Mouse (Mus musculus) CH12.LX (cell line): ENCODE results near the gene Retn. TPM values are rescaled to one million over a fixed set of nuclear protein-coding genes. Genes with fewer than 3 reads are reported as not detected.

Experiments used
- DNase-seq: peaks from one replicate; pipeline ENCODE4 v3.0.0-alpha.2; 2013; ENCODE audit errors: extremely low read depth
- H3K27ac ChIP-seq: 2 replicates; pipeline ENCODE4 v1.5.1; 2012; ENCODE audit warnings: low read depth, mild to moderate bottlenecking, control low read depth, moderate library complexity; ENCODE audit not compliant: insufficient read depth
- H3K27me3 ChIP-seq: replicated peaks from 2 replicates; pipeline ENCODE3; 2012; ENCODE audit warnings: inconsistent platforms
- H3K36me3 ChIP-seq, 2 experiments: replicated peaks in 1 of 2; 2 replicates each; pipeline versions ENCODE3 to v1.6.1; 2012; ENCODE audit warnings: inconsistent platforms in 1 of 2, low read length in 1 of 2, mild to moderate bottlenecking in 1 of 2, mixed read lengths in 1 of 2, moderate library complexity in 1 of 2; ENCODE audit not compliant: control insufficient read depth in 1 of 2, insufficient read depth in 1 of 2
- H3K4me1 ChIP-seq, 2 experiments: 2 replicates each; pipeline ENCODE4 v1.6.1; 2012; ENCODE audit warnings: inconsistent platforms in 1 of 2, moderate library complexity in 1 of 2; ENCODE audit not compliant: insufficient read depth in 2 of 2, control insufficient read depth in 1 of 2
- H3K4me2 ChIP-seq: 2 replicates; pipeline ENCODE4 v1.6.1; 2012; ENCODE audit warnings: low read depth, mild to moderate bottlenecking, control low read depth; ENCODE audit not compliant: poor library complexity, insufficient read depth, severe bottlenecking
- H3K4me3 ChIP-seq, 3 experiments: fragments of 150-350 bp in 1 of 3; sonication (generic) in 1 of 3; replicated peaks in 1 of 3; 2 replicates each; pipeline versions ENCODE3 to v1.5.1; 2011 to 2012; ENCODE audit warnings: low read depth in 2 of 3, low read length in 2 of 3, mild to moderate bottlenecking in 2 of 3, moderate library complexity in 2 of 3, control low read depth in 1 of 3, improper control_type of control experiment in 1 of 3, inconsistent platforms in 1 of 3, mixed read lengths in 1 of 3; ENCODE audit not compliant: poor library complexity in 1 of 3
- H3K79me2 ChIP-seq: replicated peaks from 2 replicates; pipeline ENCODE4 v1.6.1; 2012; ENCODE audit warnings: mild to moderate bottlenecking, moderate library complexity; ENCODE audit not compliant: control insufficient read depth, poor library complexity, insufficient read depth, severe bottlenecking; ENCODE audit errors: extremely low read depth
- H3K9ac ChIP-seq: 2 replicates; pipeline ENCODE4 v1.6.1; 2012; ENCODE audit warnings: low read depth, mild to moderate bottlenecking, control low read depth, moderate library complexity; ENCODE audit not compliant: insufficient read depth
- H3K9me3 ChIP-seq: replicated peaks from 2 replicates; pipeline ENCODE3; 2012; ENCODE audit warnings: low read length, inconsistent platforms, mixed read lengths
- BHLHE40 ChIP-seq: IDR thresholded peaks from 2 replicates; pipeline ENCODE4 v1.6.1; 2011; ENCODE audit warnings: mild to moderate bottlenecking, low read depth, low read length, improper control_type of control experiment
- CHD1 ChIP-seq: IDR thresholded peaks from 2 replicates; pipeline ENCODE4 v1.6.1; 2012; ENCODE audit warnings: low read depth, low read length, improper control_type of control experiment, inconsistent platforms
- CTCF ChIP-seq, 2 experiments: IDR thresholded peaks in 1 of 2; conservative IDR thresholded peaks in 1 of 2; 2 replicates each; pipeline ENCODE4 v1.5.1; 2011 to 2012; ENCODE audit warnings: low read depth in 2 of 2, low read length in 2 of 2, improper control_type of control experiment in 1 of 2, inconsistent platforms in 1 of 2, mild to moderate bottlenecking in 1 of 2, moderate library complexity in 1 of 2
- ELF1 ChIP-seq: IDR thresholded peaks from 2 replicates; pipeline ENCODE4 v1.6.1; 2014; ENCODE audit warnings: low read depth, mild to moderate bottlenecking, inconsistent platforms, low read length, improper control_type of control experiment
- HCFC1 ChIP-seq: IDR thresholded peaks from 2 replicates; pipeline ENCODE4 v1.6.1; 2012; ENCODE audit warnings: low read depth, mild to moderate bottlenecking, inconsistent platforms, low read length, improper control_type of control experiment
- IRF4 ChIP-seq: IDR thresholded peaks from 2 replicates; pipeline ENCODE4 v1.6.1; 2014; ENCODE audit warnings: low read depth, mild to moderate bottlenecking, inconsistent platforms, low read length, improper control_type of control experiment
- JUND ChIP-seq: conservative IDR thresholded peaks from 2 replicates; pipeline ENCODE4 v1.6.1; 2011; ENCODE audit warnings: low read depth, low read length, improper control_type of control experiment
- KAT2A ChIP-seq: IDR thresholded peaks from 2 replicates; pipeline ENCODE4 v1.6.1; 2012; ENCODE audit warnings: low read length, improper control_type of control experiment, inconsistent platforms; ENCODE audit not compliant: insufficient replicate concordance
- MAFK ChIP-seq: IDR thresholded peaks from 2 replicates; pipeline ENCODE4 v1.6.1; 2011; ENCODE audit warnings: low read length, improper control_type of control experiment; ENCODE audit not compliant: insufficient replicate concordance
- MAX ChIP-seq: IDR thresholded peaks from 2 replicates; pipeline ENCODE4 v1.6.1; 2011; ENCODE audit warnings: low read length, improper control_type of control experiment
- MAZ ChIP-seq: IDR thresholded peaks from 2 replicates; pipeline ENCODE4 v1.6.1; 2012; ENCODE audit warnings: low read depth, mild to moderate bottlenecking, inconsistent platforms, low read length, improper control_type of control experiment, moderate library complexity
- MXI1 ChIP-seq: IDR thresholded peaks from 2 replicates; pipeline ENCODE4 v1.6.1; 2011; ENCODE audit warnings: mild to moderate bottlenecking, low read depth, low read length, improper control_type of control experiment
- NELFE ChIP-seq: IDR thresholded peaks from 2 replicates; pipeline ENCODE4 v1.6.1; 2011; ENCODE audit warnings: low read depth, low read length, improper control_type of control experiment
- NRF1 ChIP-seq: IDR thresholded peaks from 2 replicates; pipeline ENCODE4 v1.6.1; 2014; ENCODE audit warnings: low read depth, mild to moderate bottlenecking, inconsistent platforms, low read length, improper control_type of control experiment, moderate library complexity
- PAX5 ChIP-seq: IDR thresholded peaks from 2 replicates; pipeline ENCODE4 v1.6.1; 2012; ENCODE audit warnings: low read length, inconsistent platforms, mixed read lengths
- POLR2A ChIP-seq: IDR thresholded peaks from 2 replicates; pipeline ENCODE4 v1.6.1; 2011; ENCODE audit warnings: low read depth, mild to moderate bottlenecking, improper control_type of control experiment, low read length
- POLR2AphosphoS2 ChIP-seq: IDR thresholded peaks from 2 replicates; pipeline ENCODE4 v1.6.1; 2011; ENCODE audit warnings: low read depth, low read length, improper control_type of control experiment
- RAD21 ChIP-seq: IDR thresholded peaks from 2 replicates; pipeline ENCODE4 v1.6.1; 2011; ENCODE audit warnings: low read depth, mild to moderate bottlenecking, low read length, improper control_type of control experiment, moderate library complexity
- RCOR1 ChIP-seq: conservative IDR thresholded peaks from 2 replicates; pipeline ENCODE4 v1.6.1; 2012; ENCODE audit warnings: low read depth, mild to moderate bottlenecking, inconsistent platforms, low read length, improper control_type of control experiment
- SIN3A ChIP-seq: IDR thresholded peaks from 2 replicates; pipeline ENCODE4 v1.6.1; 2012; ENCODE audit warnings: low read length, improper control_type of control experiment, inconsistent platforms
- SMC3 ChIP-seq: IDR thresholded peaks from 2 replicates; pipeline ENCODE4 v1.6.1; 2011; ENCODE audit warnings: low read depth, low read length, improper control_type of control experiment
- TBP ChIP-seq: conservative IDR thresholded peaks from 2 replicates; pipeline ENCODE4 v1.6.1; 2011; ENCODE audit warnings: low read depth, low read length, improper control_type of control experiment
- TCF12 ChIP-seq: IDR thresholded peaks from 2 replicates; pipeline ENCODE4 v1.6.1; 2014; ENCODE audit warnings: low read depth, mild to moderate bottlenecking, inconsistent platforms, low read length, improper control_type of control experiment
- USF1 ChIP-seq: IDR thresholded peaks from 2 replicates; pipeline ENCODE4 v1.6.1; 2014; ENCODE audit warnings: low read depth, mild to moderate bottlenecking, inconsistent platforms, low read length, improper control_type of control experiment
- USF2 ChIP-seq: conservative IDR thresholded peaks from 2 replicates; pipeline ENCODE4 v1.6.1; 2011; ENCODE audit warnings: low read depth, low read length, improper control_type of control experiment
- ZC3H11A ChIP-seq: IDR thresholded peaks from 2 replicates; pipeline ENCODE4 v1.6.1; 2012; ENCODE audit warnings: low read depth, mild to moderate bottlenecking, inconsistent platforms, low read length, improper control_type of control experiment
- ZKSCAN1 ChIP-seq: IDR thresholded peaks from 2 replicates; pipeline ENCODE4 v1.6.1; 2012; ENCODE audit warnings: low read depth, inconsistent platforms, low read length, improper control_type of control experiment, borderline replicate concordance
- ZMIZ1 ChIP-seq: IDR thresholded peaks from 2 replicates; pipeline ENCODE4 v1.6.1; 2012; ENCODE audit warnings: low read depth, mild to moderate bottlenecking, inconsistent platforms, low read length, improper control_type of control experiment
- dilution Hi-C: fragments of 300-500 bp; cut with MboI; formaldehyde crosslinking; loops from 2 replicates; pipeline ENCODE4 v1.14.3; 2020; ENCODE audit warnings: low sequenced_read_pairs; ENCODE audit not compliant: extremely low pct_unique_long_range_greater_than_20kb, extremely low pct_ligation_motif_present
- in situ Hi-C: fragments of 300-500 bp; cut with MboI; formaldehyde crosslinking; loops from 3 replicates; pipeline ENCODE4 v1.14.3; 2019; ENCODE audit warnings: low sequenced_read_pairs, low pct_ligation_motif_present, low pct_unique_long_range_greater_than_20kb, mixed read lengths
- polyA plus RNA-seq: library from polyadenylated mRNA; unstranded; fragments of >175 nt; gene quantifications from 2 replicates; pipeline ENCODE4 v1.2.1, GENCODE M21; 2012; ENCODE audit warnings: low read depth; ENCODE audit not compliant: insufficient read length
- total RNA-seq, 2 experiments: library from RNA; depleted of rRNA; stranded (reverse); fragments of 300-350 nt in 1 of 2; fragments of >200 nt in 1 of 2; gene quantifications; 2 replicates each; pipeline ENCODE4 v1.2.3; 2012 to 2014

Retn gene
- total and polyA plus RNA-seq, 3 experiments: 0.27 TPM; not detected in 2

DNA sequence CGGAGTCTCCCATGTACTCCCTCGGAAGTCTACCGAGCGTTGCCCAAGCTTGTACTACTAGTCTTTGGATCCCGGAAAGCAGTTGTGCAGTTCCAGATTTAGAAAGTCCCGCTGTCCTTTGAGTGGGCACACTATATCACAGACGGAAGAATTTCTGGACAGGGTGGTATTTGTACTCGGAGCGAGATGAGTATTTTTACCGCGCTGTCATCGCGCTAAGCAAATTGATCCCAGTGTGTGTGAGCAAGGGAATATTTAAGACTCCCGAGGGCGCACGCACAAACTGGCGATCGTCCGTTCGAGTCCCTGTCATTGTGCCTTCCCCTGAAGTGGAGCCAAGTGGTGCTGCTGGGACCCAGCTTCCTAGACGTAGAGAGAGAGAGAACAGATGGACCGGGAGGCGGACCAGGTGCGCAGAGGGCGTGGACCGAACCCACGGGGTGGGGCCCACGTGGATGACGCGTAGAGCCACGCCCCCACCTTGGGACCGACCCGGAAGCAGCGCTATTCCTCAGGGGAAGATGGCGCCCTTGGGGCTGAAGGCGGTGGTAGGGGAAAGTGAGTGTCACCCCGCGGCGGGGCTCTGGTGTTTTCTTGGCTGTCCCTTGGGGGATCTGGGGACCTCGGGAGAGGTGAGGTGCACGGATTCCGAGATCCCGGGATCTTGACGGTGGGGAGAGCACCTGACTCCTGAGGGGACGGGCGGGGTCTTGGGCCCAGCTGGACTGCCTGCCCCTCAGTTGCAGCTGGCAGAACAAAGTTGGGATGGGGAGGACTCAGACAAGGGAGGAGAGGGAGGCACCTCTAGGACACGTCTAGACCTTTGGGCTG lies 24.7 kb upstream of the Retn start, which contains the start of gene Stxbp2:
Gene Stxbp2, plus strand, starts transcription at position 309 of the 831 bp plus-strand sequence.
- Histone ChIP-seq H3K27ac (peak within 1 kb of the TSS; percentile 47; the same call in 1 of the 2 replicates), H3K9ac (peak within 1 kb of the TSS; percentile 85), H3K4me1 (peaks cover 7 to 34% of the 10 kb centered on the region in 2 experiments), H3K27me3 (peaks cover 2% of the 10 kb centered on the region), H3K79me2 (peaks cover 16% of the 10 kb centered on the region), H3K9me3 (no peaks in the 10 kb centered on the region), H3K36me3 (peaks cover 28 to 40% of the 10 kb centered on the region in 2 experiments), H3K4me2 (peak within 1 kb of the TSS; percentile 63), H3K4me3 (peak within 1 kb of the TSS; percentile 91 to 98 (median 97))
- TF ChIP-seq MAX (peak; percentile 80), USF1 (peak; percentile 53), POLR2AphosphoS2 (0 out of 2 replicates have a peak, but pooled peaks have one; percentile 56), IRF4 (peak; percentile 19; the same call in 1 of the 2 replicates), RAD21 (no peak), RCOR1 (no peak), USF2 (no peak; the same call in 1 of the 2 replicates), TBP (peak; percentile 68; the same call in 1 of the 2 replicates), KAT2A (no peak), ZC3H11A (no peak), NRF1 (peak; percentile 62), ELF1 (peak; percentile 98), CHD1 (no peak), POLR2A (peak; percentile 88), SMC3 (no peak), TCF12 (peak; percentile 90), HCFC1 (peak; percentile 58; the same call in 1 of the 2 replicates), MXI1 (peak; percentile 57), PAX5 (no peak), MAZ (no peak), BHLHE40 (no peak), NELFE (peak; percentile 89), SIN3A (peak; percentile 64), ZKSCAN1 (no peak), CTCF (conservative IDR thresholded peaks at IDR 0.05 in 1 of 2, IDR thresholded peaks at IDR 0.05 in 1 of 2; ENCODE audit: low read depth in 2 of 2, low read length in 2 of 2) (no peak), JUND (no peak), ZMIZ1 (no peak; the same call in 1 of the 2 replicates), MAFK (no peak)
- dilution Hi-C loops: no loop called here
- in situ Hi-C loops: no loop called here
- DNase-seq: peak; percentile 87
